Mouse (Mus musculus) limb, embryonic 11.5 days (tissue): ENCODE measurements around the gene Aspm. TPM values are rescaled to one million over a fixed set of nuclear protein-coding genes. Genes with fewer than 3 reads are reported as not detected.
A peak's percentile ranks its signal among the peaks of the same experiment; 100 is the strongest.
"Not testable (repeated sequence)": the region's sequence is repeated elsewhere in the genome, so short reads cannot be mapped to it uniquely, and the experiment has no call there.

ENCODE experiments used
- ATAC-seq: fragments of 200-750 bp; cut with Nextera tagmentation; 2 replicates; pipeline ENCODE4 v1.8.0; 2017; ENCODE audit warnings: low read depth; ENCODE audit not compliant: insufficient number of reproducible peaks, low FRiP score, low TSS enrichment
- DNase-seq: peaks from one replicate; pipeline ENCODE4 v3.0.0-alpha.2; 2015; ENCODE audit warnings: low spot score
- H3K27ac ChIP-seq: fragments of 300-500 bp; sonication (generic); replicated peaks from 2 replicates; pipeline ENCODE4 v1.5.1; 2014; ENCODE audit warnings: low read depth, mild to moderate bottlenecking, low read length
- H3K27me3 ChIP-seq: fragments of 300-500 bp; sonication (generic); 2 replicates; pipeline ENCODE4 v1.6.1; 2014; ENCODE audit warnings: mild to moderate bottlenecking, low read length, mixed read lengths; ENCODE audit not compliant: control insufficient read depth, insufficient read depth
- H3K36me3 ChIP-seq: fragments of 300-500 bp; sonication (generic); 2 replicates; pipeline ENCODE4 v1.6.1; 2014; ENCODE audit warnings: mild to moderate bottlenecking, low read length, moderate library complexity, mixed read lengths; ENCODE audit not compliant: control insufficient read depth, insufficient read depth
- H3K4me1 ChIP-seq: fragments of 300-500 bp; sonication (generic); 2 replicates; pipeline ENCODE4 v1.6.1; 2014; ENCODE audit warnings: low read length, mixed read lengths; ENCODE audit not compliant: control insufficient read depth, insufficient read depth
- H3K4me2 ChIP-seq: fragments of 300-500 bp; sonication (generic); 2 replicates; pipeline ENCODE4 v1.6.1; 2014; ENCODE audit warnings: low read depth, mild to moderate bottlenecking, moderate library complexity; ENCODE audit not compliant: severe bottlenecking
- H3K4me3 ChIP-seq: fragments of 300-500 bp; sonication (generic); 2 replicates; pipeline ENCODE4 v1.5.1; 2014; ENCODE audit warnings: low read depth, low read length
- H3K9ac ChIP-seq: fragments of 300-500 bp; sonication (generic); 2 replicates; pipeline ENCODE4 v1.6.1; 2014; ENCODE audit warnings: mild to moderate bottlenecking, low read length
- H3K9me3 ChIP-seq: fragments of 300-500 bp; sonication (generic); 2 replicates; pipeline ENCODE4 v1.6.1; 2016; ENCODE audit warnings: low read length; ENCODE audit not compliant: control insufficient read depth
- WGBS: fragments of 180-500 bp; shearing (Covaris S2); extraction: QIAGEN DNeasy Blood & Tissue Kit; methylation state at CpG from one replicate; pipeline ENCODE4 v1.1.7; 2014; 5-methylcytosine and 5-hydroxymethylcytosine counted together
- polyA plus RNA-seq: library from polyadenylated mRNA; unstranded; fragments of >200 nt; fragmentation: Nextera tagmentation; extraction: Ambion mirVana; gene quantifications from 2 replicates; pipeline ENCODE4 v1.2.1, GENCODE M21; 2014

Gene Aspm
- 26.8 and 28.9 TPM in 2 replicates for polyA plus RNA-seq

DNA sequence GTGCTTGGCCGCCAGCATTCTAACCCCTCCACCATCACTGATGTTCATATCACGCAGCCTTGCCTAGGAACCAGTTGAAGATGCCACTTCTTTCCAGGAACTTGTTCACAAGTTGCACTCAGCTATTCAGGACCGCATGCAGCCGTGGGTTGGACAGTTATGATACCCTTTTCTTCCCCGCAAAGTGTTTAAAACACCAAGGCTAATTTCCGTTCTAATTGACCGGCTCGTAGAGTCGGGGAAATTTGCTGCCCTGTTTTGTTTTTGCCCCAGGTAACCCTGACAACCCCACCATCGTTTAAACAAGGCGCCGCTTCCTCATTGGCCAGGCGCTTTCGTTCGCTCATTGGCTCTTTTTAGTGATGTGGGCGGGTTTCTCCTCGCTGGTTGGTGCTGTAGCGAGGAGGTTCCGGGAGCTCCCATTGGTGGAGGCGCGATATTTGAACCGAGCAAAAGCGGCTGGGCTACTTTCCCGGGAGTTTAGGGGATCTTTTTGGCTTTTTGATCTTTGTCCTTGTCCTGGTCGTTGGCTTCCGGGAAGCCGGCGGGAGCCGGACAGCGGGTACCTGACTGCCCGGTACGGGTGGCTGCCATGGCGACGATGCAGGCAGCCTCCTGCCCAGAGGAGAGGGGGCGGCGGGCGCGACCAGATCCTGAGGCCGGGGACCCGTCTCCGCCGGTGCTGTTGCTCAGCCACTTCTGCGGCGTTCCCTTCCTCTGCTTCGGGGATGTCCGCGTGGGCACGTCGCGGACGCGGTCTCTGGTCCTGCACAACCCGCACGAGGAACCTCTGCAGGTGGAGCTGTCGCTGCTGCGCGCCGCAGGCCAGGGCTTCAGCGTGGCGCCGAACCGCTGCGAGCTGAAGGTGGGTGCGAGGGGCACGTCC is at the start of gene Aspm:
Gene Aspm (plus strand): TSS at position 433 of the 886 bp plus-strand sequence.
- Histone ChIP-seq H3K9me3 (no peaks in the 10 kb centered on the region), H3K4me2 (peak within 1 kb of the TSS; percentile 76), H3K27me3 (no peaks in the 10 kb centered on the region), H3K9ac (peak within 1 kb of the TSS; percentile 89), H3K4me3 (peak within 1 kb of the TSS; percentile 96), H3K4me1 (peaks cover 7% of the 10 kb centered on the region; the same call in 1 of the 2 replicates), H3K27ac (peak within 1 kb of the TSS; percentile 56; the same call in 1 of the 2 replicates), H3K36me3 (no peaks in the 10 kb centered on the region)
- ATAC-seq (peak; percentile 99), DNase-seq (peak; percentile 92)
- under 1% methylated on average over 60 of the region's 65 CpGs for WGBS

DNA sequence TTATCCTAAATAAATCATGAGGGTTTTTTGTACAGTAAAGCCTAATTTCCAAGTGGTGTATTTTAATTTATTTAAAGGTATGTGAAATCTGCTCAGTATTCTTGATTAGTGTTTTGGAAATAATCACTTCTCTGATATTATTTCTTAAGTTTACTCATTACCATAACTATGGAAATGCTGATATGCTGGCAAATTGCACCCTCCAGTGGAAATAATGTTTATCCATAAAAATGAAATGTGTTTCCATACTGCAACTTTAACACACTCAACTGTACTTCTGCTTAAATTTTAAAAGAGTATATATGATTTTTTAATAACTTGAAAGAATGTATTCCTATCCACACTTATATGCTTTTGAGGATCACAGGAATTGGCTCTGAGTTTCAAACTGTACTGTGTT is 48.8 kb upstream of the Aspm start:
- H3K9ac ChIP-seq: no peak overlapping the region
- no peaks in the 10 kb centered on the region for H3K36me3 ChIP-seq
- no peaks in the 10 kb centered on the region for H3K4me1 ChIP-seq
- H3K9me3 ChIP-seq: no peaks in the 10 kb centered on the region
- no peaks in the 10 kb centered on the region for H3K27me3 ChIP-seq
- no peak overlapping the region for H3K27ac ChIP-seq
- ATAC-seq (no peak), DNase-seq (no peak)
- no peak overlapping the region for H3K4me2 ChIP-seq
- no peak overlapping the region for H3K4me3 ChIP-seq

GRCm38 (mm10) chr1:139407701-139408100 is 46.9 kb upstream of the Aspm start:
- ATAC-seq: no peak

DNA sequence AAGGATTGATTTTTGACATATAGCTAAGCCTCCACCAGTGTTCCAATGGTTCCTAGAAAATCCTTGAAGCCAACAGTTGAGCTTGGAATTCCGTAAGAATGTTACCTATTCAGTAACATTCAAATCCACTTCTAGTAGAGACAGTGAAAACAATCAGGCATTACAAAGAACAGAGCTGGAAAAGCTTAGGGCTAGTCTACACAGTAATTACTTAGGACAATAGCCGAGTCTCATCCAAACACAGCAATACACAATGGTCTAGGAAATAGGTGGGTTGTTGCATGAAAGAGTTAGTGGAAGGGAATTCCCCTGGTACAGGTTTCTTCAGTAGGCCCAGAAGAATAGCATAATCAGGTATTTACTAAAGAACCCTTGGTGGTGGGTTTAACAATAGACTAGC is 42.2 kb upstream of the Aspm start:
- not testable (repeated sequence) for H3K9me3 ChIP-seq, H3K27me3 ChIP-seq, H3K4me3 ChIP-seq, H3K9ac ChIP-seq, H3K27ac ChIP-seq, DNase-seq, ATAC-seq, H3K4me1 ChIP-seq, H3K4me2 ChIP-seq, H3K36me3 ChIP-seq
- 92% methylated on average over 2 of the region's 2 CpGs for WGBS

More at GRCm38 (mm10) chr1:139407701-139408100, 46.9 kb upstream of the Aspm start:
- Histone ChIP-seq H3K9ac (no peak overlapping the region), H3K27me3 (no peaks in the 10 kb centered on the region), H3K9me3 (no peaks in the 10 kb centered on the region), H3K27ac (no peak overlapping the region), H3K4me1 (no peaks in the 10 kb centered on the region), H3K36me3 (no peaks in the 10 kb centered on the region), H3K4me2 (no peak overlapping the region), H3K4me3 (no peak overlapping the region)
- WGBS: 60% methylated on average over 5 of the region's 5 CpGs
- DNase-seq: no peak

- Histone ChIP-seq H3K4me3 (no peak overlapping the region), H3K27me3 (no peaks in the 10 kb centered on the region), H3K27ac (no peak overlapping the region), H3K36me3 (no peaks in the 10 kb centered on the region), H3K4me1 (no peaks in the 10 kb centered on the region), H3K9ac (no peak overlapping the region), H3K9me3 (no peaks in the 10 kb centered on the region), H3K4me2 (no peak overlapping the region)
- 87% methylated on average over 3 of the region's 3 CpGs for WGBS
- ATAC-seq: no peak
- DNase-seq: no peak
Observed at GRCm38 (mm10) chr1:139413465-139413864, 41.1 kb upstream of the Aspm start.

DNA sequence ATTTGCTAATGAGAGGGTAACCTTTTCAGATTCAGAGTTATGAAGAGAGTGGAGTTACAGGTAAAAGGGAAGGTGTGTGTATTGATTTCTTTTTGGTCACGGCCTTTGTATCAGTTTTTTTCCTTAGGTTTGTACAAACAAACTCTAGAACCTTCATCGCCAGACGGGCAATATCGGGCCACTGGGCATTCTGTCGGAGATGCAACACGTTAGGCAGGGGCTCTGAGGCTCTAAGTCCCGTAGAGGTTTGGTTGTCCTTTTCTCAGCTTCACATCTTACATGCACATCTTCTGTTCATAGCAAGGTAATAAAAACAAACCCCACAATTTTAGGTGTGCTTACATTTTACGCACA is 33.1 kb upstream of the Aspm start:
- Histone ChIP-seq H3K36me3 (no peaks in the 10 kb centered on the region), H3K4me3 (peak overlapping the region; percentile 84), H3K27me3 (no peaks in the 10 kb centered on the region), H3K4me2 (peak overlapping the region; percentile 55), H3K4me1 (peaks cover 21% of the 10 kb centered on the region), H3K27ac (no peak overlapping the region), H3K9ac (peak overlapping the region; percentile 94), H3K9me3 (no peaks in the 10 kb centered on the region)
- 9% methylated on average over 8 of the region's 8 CpGs for WGBS
- ATAC-seq (no peak), DNase-seq (no peak)

DNA sequence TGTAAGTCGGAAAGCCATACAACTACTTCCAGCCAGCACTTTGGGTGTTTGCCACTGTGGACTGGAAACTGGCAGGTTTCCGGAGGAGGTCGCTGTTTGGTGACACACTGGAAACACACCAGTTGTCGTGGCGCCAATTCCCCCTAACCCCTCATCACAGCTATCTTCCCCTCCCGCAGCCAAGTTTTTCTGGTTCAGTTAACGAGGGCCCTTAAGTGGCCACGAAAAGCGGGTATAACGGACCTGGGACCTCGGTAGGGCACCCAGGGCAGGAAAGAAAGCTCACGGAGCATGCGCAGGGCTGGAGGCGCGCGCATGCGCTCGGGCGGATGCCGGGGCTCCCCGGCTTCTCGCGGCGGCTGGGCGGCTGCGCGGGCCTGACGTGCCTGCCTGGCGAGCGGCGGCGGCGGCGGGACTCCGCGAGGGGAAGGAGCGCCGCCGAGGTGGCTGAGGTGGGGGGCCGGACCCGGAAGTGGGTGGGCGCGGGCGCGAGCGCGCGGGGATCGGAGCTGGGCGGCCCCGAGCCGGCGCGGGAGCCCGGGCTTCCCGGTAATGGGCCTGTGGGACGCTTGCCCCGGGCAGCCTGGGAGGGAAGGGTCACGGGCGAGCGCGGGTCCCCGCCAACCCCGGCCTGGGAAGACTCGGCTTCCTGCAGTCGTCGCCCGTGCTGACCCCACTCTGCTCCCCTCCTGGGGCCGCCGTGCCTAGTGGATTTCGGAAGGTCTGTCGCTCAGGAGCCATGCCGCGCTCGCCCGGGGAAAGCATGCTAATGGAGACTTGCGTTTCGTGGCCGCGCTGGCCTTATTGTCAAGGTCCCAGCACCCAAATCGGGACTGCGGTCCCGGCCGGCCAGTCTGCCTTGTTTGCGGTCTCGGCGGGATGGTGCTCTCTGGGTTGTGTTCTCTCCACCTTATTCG is 32.4 kb upstream of the Aspm start, which contains the start of gene Zbtb41:
Gene Zbtb41 (plus strand): TSS at position 414 of the 917 bp plus-strand sequence.
- no peaks in the 10 kb centered on the region for H3K9me3 ChIP-seq
- H3K27ac ChIP-seq: peak within 1 kb of the TSS; percentile 86
- peak within 1 kb of the TSS; percentile 94 for H3K9ac ChIP-seq
- peak within 1 kb of the TSS; percentile 84 for H3K4me3 ChIP-seq
- DNase-seq: peak; percentile 92
- H3K4me1 ChIP-seq: peaks cover 22% of the 10 kb centered on the region
- peak; percentile 94 for ATAC-seq
- peak within 1 kb of the TSS; percentile 55 for H3K4me2 ChIP-seq
- under 1% methylated on average over 61 of the region's 88 CpGs for WGBS
- H3K36me3 ChIP-seq: no peaks in the 10 kb centered on the region
- H3K27me3 ChIP-seq: no peaks in the 10 kb centered on the region

- no peaks in the 10 kb centered on the region for H3K36me3 ChIP-seq
- 38% methylated on average over 10 of the region's 10 CpGs for WGBS
- H3K27ac ChIP-seq: no peak overlapping the region
- ATAC-seq: no peak
- H3K9me3 ChIP-seq: no peaks in the 10 kb centered on the region
- peak overlapping the region; percentile 94 for H3K9ac ChIP-seq
- H3K4me2 ChIP-seq: peak overlapping the region; percentile 55
- H3K27me3 ChIP-seq: no peaks in the 10 kb centered on the region
- peak; percentile 45 for DNase-seq
- peak overlapping the region; percentile 84 for H3K4me3 ChIP-seq
- peaks cover 22% of the 10 kb centered on the region for H3K4me1 ChIP-seq
Observed at GRCm38 (mm10) chr1:139422941-139423340, 31.6 kb upstream of the Aspm start.
